Mouse (Mus musculus) left cerebral cortex, adult 8-10 months (tissue): ENCODE data around the gene Tm6sf2. TPM values are rescaled to one million over a fixed set of nuclear protein-coding genes. Genes with fewer than 3 reads are reported as not detected.

Experiments used
- microRNA-seq, 2 experiments: library from miRNA; unstranded; fragments of <30 nt; microRNA quantifications; one replicate each; pipeline ENCODE4 v1.2.0; 2022
- total RNA-seq, 4 experiments: library from RNA; stranded (reverse); gene quantifications; 2 replicates each; pipeline ENCODE4 v1.2.4; 2022

Tm6sf2 gene
- total RNA-seq, 4 experiments from 2014 or later = 1.1 to 4.6 (median 1.4) TPM

Small RNA genes within 50 kb of the gene (microRNA-seq; reads per million reads assigned to microRNA genes)
- gene Mir7066 = 11.0 to 17.5 reads per million in 2 experiments

Other genes with a start within 250 kb of the Tm6sf2 start
- 10 to 100 TPM; 16.4 to 19.4 (median 17.9) TPM for gene Pbx4, start 240.4 kb upstream of the Tm6sf2 start, total RNA-seq
- under 1 TPM; 0.54 to 0.79 (median 0.65) TPM for gene Cilp2, start 185.2 kb upstream of the Tm6sf2 start, total RNA-seq
- gene Tssk6, start 170.7 kb upstream of the Tm6sf2 start, total RNA-seq = under 1 TPM in 1 of 4 experiments, not detected in 3; 0.28 TPM
- 100 to 1,000 TPM; 102 to 149 (median 131) TPM for gene Ndufa13, start 170.4 kb upstream of the Tm6sf2 start, total RNA-seq
- 10 to 100 TPM; 20.2 to 30.4 (median 21.7) TPM for gene Yjefn3, start 170.2 kb upstream of the Tm6sf2 start, total RNA-seq
- gene Gatad2a, start 76.5 kb upstream of the Tm6sf2 start, total RNA-seq = 10 to 100 TPM; 29.7 to 38.2 (median 30.4) TPM
- 10 to 100 TPM; 61.7 to 65.7 (median 65.3) TPM for gene Mau2, start 30.2 kb upstream of the Tm6sf2 start, total RNA-seq
- gene Sugp1, start 30.1 kb upstream of the Tm6sf2 start, total RNA-seq = 10 to 100 TPM; 53.0 to 56.4 (median 54.6) TPM
- 100 to 1,000 TPM in 2 of 4 experiments, 10 to 100 TPM in 2; 97.1 to 113 (median 101) TPM for gene Hapln4, start 10.5 kb downstream of the Tm6sf2 start, total RNA-seq
- gene Ncan, start 47.9 kb downstream of the Tm6sf2 start, total RNA-seq = 100 to 1,000 TPM; 143 to 155 (median 147) TPM
- 10 to 100 TPM; 23.8 to 29.4 (median 26.5) TPM for gene Nr2c2ap, start 58.4 kb downstream of the Tm6sf2 start, total RNA-seq
- 10 to 100 TPM; 15.1 to 19.6 (median 16.4) TPM for gene Rfxank, start 66.2 kb downstream of the Tm6sf2 start, total RNA-seq
- gene Borcs8, start 66.6 kb downstream of the Tm6sf2 start, total RNA-seq = 10 to 100 TPM; 36.6 to 48.0 (median 42.9) TPM
- under 1 TPM in 2 of 4 experiments, not detected in 2; 0.27 to 0.58 TPM for gene Mef2b, start 66.8 kb downstream of the Tm6sf2 start, total RNA-seq
- gene Tmem161a, start 99.4 kb downstream of the Tm6sf2 start, total RNA-seq = 10 to 100 TPM; 40.2 to 49.8 (median 43.4) TPM
- 10 to 100 TPM; 30.4 to 36.5 (median 34.9) TPM for gene Slc25a42, start 139.4 kb downstream of the Tm6sf2 start, total RNA-seq
- gene Sugp2, start 161.3 kb downstream of the Tm6sf2 start, total RNA-seq = 100 to 1,000 TPM; 102 to 121 (median 111) TPM
- gene Armc6, start 161.5 kb downstream of the Tm6sf2 start, total RNA-seq = 10 to 100 TPM; 33.6 to 44.9 (median 40.5) TPM
- gene Homer3, start 209.9 kb downstream of the Tm6sf2 start, total RNA-seq = 10 to 100 TPM in 1 of 4 experiments, 1 to 10 TPM in 3; 9.2 to 12.1 (median 9.8) TPM
- 10 to 100 TPM; 47.5 to 55.7 (median 51.8) TPM for gene Ddx49, start 229.6 kb downstream of the Tm6sf2 start, total RNA-seq
- gene Cope, start 229.6 kb downstream of the Tm6sf2 start, total RNA-seq = 100 to 1,000 TPM; 123 to 154 (median 139) TPM
- 10 to 100 TPM; 83.6 to 94.5 (median 88.4) TPM for gene Cers1, start 242.9 kb downstream of the Tm6sf2 start, total RNA-seq